Mouse (Mus musculus) C2C12 (cell line): Measurements from ENCODE around the gene Traf3ip3. TPM values are rescaled to one million over a fixed set of nuclear protein-coding genes. Genes with fewer than 3 reads are reported as not detected.

Experiments
- H3K27me3 ChIP-seq: one replicate; pipeline ENCODE4 v1.6.1; 2011; ENCODE audit not compliant: control insufficient read depth, insufficient read depth, insufficient read length
- H3K36me3 ChIP-seq: one replicate; pipeline ENCODE4 v1.6.1; 2011; ENCODE audit not compliant: control insufficient read depth, insufficient read depth
- H3K4me3 ChIP-seq: one replicate; pipeline ENCODE4 v1.5.1; 2011; ENCODE audit warnings: mild to moderate bottlenecking, control low read depth; ENCODE audit not compliant: poor library complexity, insufficient read depth, severe bottlenecking
- H3K79me2 ChIP-seq: one replicate; pipeline ENCODE4 v1.6.1; 2011; ENCODE audit not compliant: control insufficient read depth, insufficient read depth
- H3K79me3 ChIP-seq: one replicate; pipeline ENCODE4 v1.6.1; 2011; ENCODE audit warnings: low read depth, control low read depth
- H3ac ChIP-seq: one replicate; pipeline ENCODE3; 2011; ENCODE audit warnings: low read depth; ENCODE audit not compliant: control insufficient read depth, insufficient read length
- CEBPB ChIP-seq: IDR thresholded peaks from one replicate; pipeline ENCODE4 v1.6.1; 2011; ENCODE audit warnings: low read depth, mild to moderate bottlenecking, control low read depth, moderate library complexity
- CTCF ChIP-seq: IDR thresholded peaks from one replicate; pipeline ENCODE4 v1.5.1; 2011; ENCODE audit not compliant: control insufficient read depth, insufficient read depth, insufficient read length
- FOSL1 ChIP-seq: IDR thresholded peaks from one replicate; pipeline ENCODE4 v1.8.0; 2011; ENCODE audit warnings: mild to moderate bottlenecking, low read length; ENCODE audit not compliant: poor library complexity, insufficient read depth, severe bottlenecking
- MAX ChIP-seq: IDR thresholded peaks from one replicate; pipeline ENCODE4 v1.6.1; 2011; ENCODE audit warnings: mild to moderate bottlenecking, control low read depth
- MYOD1 ChIP-seq: IDR thresholded peaks from one replicate; pipeline ENCODE4 v1.6.1; 2011; ENCODE audit warnings: low read depth; ENCODE audit not compliant: control insufficient read depth, insufficient read length
- MYOG ChIP-seq: IDR thresholded peaks from one replicate; pipeline ENCODE4 v1.6.1; 2011; ENCODE audit not compliant: control insufficient read depth, insufficient read length; ENCODE audit errors: extremely low read depth
- USF1 ChIP-seq: IDR thresholded peaks from one replicate; pipeline ENCODE4 v1.6.1; 2011; ENCODE audit warnings: low read depth, mild to moderate bottlenecking, control low read depth, moderate library complexity
- polyA plus RNA-seq: library from polyadenylated mRNA; unstranded; fragments of >200 nt; fragmentation: generic; extraction: Trizol; gene quantifications from one replicate; pipeline ENCODE4 v1.2.1, GENCODE M21; 2012; ENCODE audit warnings: missing spikeins

Gene Traf3ip3
- polyA plus RNA-seq, 1 experiment = 0.02 TPM

DNA sequence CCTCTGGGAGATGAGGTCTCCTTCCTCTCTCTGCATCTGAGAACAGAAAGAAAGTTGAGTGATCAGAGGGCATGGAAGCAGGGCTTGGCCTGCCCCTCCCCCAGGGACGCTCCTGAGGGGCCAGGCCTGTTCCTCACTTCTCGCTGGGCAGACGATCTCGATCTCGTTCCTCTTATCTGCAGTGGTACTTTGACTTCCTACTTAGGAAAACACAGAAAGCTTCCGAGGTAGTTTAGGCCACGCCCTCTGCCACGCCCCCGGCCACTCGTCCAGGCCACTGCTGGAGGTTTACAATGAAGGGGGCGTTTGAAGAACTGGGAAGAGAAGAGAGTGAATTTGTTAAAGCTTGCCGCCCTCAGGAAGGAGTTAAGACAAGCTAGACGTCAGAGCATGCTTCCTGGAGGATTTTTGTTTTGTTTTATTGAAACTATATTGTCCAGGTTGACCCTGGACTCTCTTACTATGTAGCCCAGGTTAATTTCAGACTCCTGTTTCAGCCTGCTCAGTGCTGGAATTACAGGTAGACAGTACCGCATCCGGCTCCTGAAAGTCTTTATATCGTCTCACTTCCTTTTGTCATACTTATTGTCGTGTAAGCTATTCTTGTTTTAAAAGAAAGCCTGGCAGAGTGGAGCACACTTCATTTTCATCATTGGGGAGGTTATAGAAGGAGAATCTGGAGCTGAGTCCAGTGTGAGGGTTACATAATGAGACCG lies 41.0 kb downstream of the Traf3ip3 start:
- Histone ChIP-seq H3ac (no peak overlapping the region), H3K79me3 (no peaks in the 10 kb centered on the region), H3K79me2 (no peaks in the 10 kb centered on the region), H3K36me3 (no peaks in the 10 kb centered on the region), H3K4me3 (no peak overlapping the region), H3K27me3 (peaks cover 10% of the 10 kb centered on the region)
- TF ChIP-seq MAX = no peak
- no peak for TF ChIP-seq CTCF
- TF ChIP-seq FOSL1 = no peak
- no peak for TF ChIP-seq CEBPB
- no peak for TF ChIP-seq USF1
- TF ChIP-seq MYOG = no peak
- no peak for TF ChIP-seq MYOD1

DNA sequence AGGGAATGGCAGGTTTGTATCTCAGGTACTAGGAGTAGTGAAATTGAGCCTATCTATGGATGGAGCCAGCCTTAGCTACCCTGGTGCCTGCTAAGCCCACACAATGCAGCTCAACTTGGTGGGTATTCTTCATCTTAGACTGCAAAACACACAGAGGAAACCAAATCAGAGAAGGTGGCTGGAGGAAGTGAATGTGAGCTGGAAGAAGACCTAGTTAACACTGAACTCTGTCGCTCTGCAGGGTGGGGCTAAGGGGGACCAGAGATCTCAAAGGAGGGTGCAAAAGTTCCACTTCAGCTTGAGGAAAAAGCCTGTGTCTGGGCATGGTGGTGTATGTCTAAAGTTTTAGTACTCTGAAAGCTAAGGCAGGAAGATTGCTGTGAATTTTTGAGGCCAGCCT lies 41.9 kb downstream of the Traf3ip3 start:
- Histone ChIP-seq H3K79me2 (no peaks in the 10 kb centered on the region), H3ac (no peak overlapping the region), H3K79me3 (no peaks in the 10 kb centered on the region), H3K27me3 (peaks cover 9% of the 10 kb centered on the region), H3K36me3 (no peaks in the 10 kb centered on the region), H3K4me3 (no peak overlapping the region)
- TF ChIP-seq CTCF = no peak
- no peak for TF ChIP-seq USF1
- no peak for TF ChIP-seq MAX
- no peak for TF ChIP-seq CEBPB
- TF ChIP-seq FOSL1 = no peak
- TF ChIP-seq MYOG = no peak
- TF ChIP-seq MYOD1 = no peak

DNA sequence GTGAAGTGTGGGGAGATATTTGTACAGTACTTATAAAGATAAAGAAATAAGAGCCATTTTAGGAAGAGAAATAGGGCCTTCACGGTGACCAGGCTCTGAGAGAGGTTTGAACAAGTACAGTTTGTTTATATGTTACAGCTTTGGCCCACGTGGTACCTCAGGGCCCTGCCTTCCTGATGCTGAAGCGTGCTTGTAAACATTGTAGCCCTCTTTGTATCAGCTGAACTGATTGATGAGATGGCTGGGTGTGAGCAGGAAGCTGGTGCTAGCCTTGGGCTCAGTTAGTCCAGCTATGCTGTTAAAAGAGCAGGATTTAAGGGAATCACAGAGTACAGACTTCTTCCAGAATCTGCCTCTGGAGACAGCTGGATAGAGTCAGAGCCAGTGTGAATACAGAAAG lies 42.3 kb downstream of the Traf3ip3 start:
- TF ChIP-seq MYOD1 (no peak), USF1 (no peak), FOSL1 (no peak), MAX (no peak), MYOG (no peak), CTCF (no peak)
- Histone ChIP-seq H3K4me3 (no peak overlapping the region), H3K79me2 (no peaks in the 10 kb centered on the region), H3K27me3 (peaks cover 9% of the 10 kb centered on the region), H3K36me3 (no peaks in the 10 kb centered on the region), H3ac (no peak overlapping the region), H3K79me3 (no peaks in the 10 kb centered on the region)

DNA sequence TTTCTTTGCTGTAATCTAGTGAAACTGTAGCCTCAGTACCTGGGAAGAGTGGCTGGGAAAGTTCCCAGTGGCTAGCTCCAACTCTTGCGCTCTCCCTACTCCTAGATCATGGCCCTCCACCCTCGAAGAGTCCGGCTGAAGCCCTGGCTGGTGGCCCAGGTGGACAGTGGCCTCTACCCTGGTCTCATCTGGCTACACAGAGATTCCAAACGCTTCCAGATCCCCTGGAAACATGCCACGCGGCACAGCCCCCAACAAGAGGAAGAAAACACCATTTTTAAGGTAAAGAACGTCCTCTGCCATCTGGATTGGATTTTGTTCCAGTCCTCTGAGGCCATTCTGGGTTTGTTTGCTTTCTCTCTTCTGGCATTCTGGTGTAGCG lies 44.4 kb downstream of the Traf3ip3 start:
- Histone ChIP-seq H3K4me3 (no peak overlapping the region), H3K27me3 (no peaks in the 10 kb centered on the region), H3K79me2 (no peaks in the 10 kb centered on the region), H3K36me3 (no peaks in the 10 kb centered on the region), H3ac (no peak overlapping the region), H3K79me3 (no peaks in the 10 kb centered on the region)
- TF ChIP-seq MAX (no peak), CTCF (no peak), USF1 (no peak), MYOG (no peak), FOSL1 (no peak), CEBPB (no peak), MYOD1 (no peak)

DNA sequence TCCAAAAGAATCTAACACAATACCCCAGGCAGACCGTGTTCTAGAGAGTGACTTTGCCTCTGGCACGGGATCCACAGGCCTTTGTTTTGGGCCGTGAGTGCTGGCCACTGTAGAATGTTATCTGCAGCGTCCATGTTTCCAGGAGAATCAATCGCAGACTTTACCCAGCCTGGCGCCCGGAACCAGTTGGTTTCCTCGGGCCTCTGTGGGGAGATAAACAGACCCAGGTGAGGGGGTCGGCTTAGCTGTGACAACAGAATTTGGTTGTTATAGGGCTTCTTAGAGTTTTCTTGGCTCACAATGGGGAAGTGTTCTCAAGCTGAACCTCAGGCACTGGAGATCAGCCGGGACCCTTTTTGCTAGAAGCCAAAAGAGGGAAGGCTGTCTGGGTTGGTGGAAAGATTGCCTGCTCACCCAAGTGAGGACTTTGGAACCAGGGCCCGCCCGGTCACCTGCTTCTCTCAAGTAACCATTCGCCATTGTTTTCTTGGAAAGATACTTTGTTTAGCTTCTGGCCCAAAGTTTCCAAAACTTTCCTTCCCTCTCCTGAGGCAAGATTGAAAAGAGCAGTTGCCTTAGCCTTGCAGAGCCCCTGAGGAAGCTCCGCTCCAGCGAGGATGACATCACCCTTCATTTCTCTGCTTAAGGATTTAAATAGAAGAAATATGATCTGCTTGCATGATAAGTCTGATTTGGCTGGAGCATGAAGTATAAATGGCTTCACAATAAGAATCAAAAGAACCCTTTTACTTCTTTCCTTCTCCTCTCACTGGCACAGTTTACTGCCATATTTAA lies 45.0 kb downstream of the Traf3ip3 start:
- Histone ChIP-seq H3K79me3 (no peaks in the 10 kb centered on the region), H3K4me3 (no peak overlapping the region), H3K79me2 (no peaks in the 10 kb centered on the region), H3K36me3 (no peaks in the 10 kb centered on the region), H3ac (no peak overlapping the region), H3K27me3 (no peaks in the 10 kb centered on the region)
- TF ChIP-seq MAX (no peak), MYOG (no peak), USF1 (no peak), CEBPB (no peak), CTCF (no peak), MYOD1 (no peak), FOSL1 (no peak)
